Mouse (Mus musculus): ENCODE results near the gene Dscam.
"Not testable (repeated sequence)": the region's sequence is repeated elsewhere in the genome, so short reads cannot be mapped to it uniquely, and the experiment has no call there.

Gene Dscam

GRCm38 (mm10) chr16:96934795-96935194 is 235.8 kb downstream of the Dscam start:
- no peak for DNase-seq (ENCODE audit: low read depth)

GRCm38 (mm10) chr16:96932211-96932610 is 238.3 kb downstream of the Dscam start:
- DNase-seq (ENCODE audit: low read depth), result no peak

- DNase-seq (ENCODE audit: low read depth), result no peak
Observed at GRCm38 (mm10) chr16:96931771-96932170, 238.8 kb downstream of the Dscam start.

- no peak for DNase-seq (ENCODE audit: low read depth)
Observed at GRCm38 (mm10) chr16:96928011-96928410, 242.5 kb downstream of the Dscam start.

GRCm38 (mm10) chr16:96927408-96927807 is 243.1 kb downstream of the Dscam start:
- DNase-seq (ENCODE audit: low read depth), result no peak

GRCm38 (mm10) chr16:96926977-96927376 is 243.6 kb downstream of the Dscam start:
- DNase-seq (ENCODE audit: low read depth), result no peak

- DNase-seq (ENCODE audit: low read depth), result no peak
Observed at GRCm38 (mm10) chr16:96923941-96924340, 246.6 kb downstream of the Dscam start.

GRCm38 (mm10) chr16:96914495-96914894 is 256.1 kb downstream of the Dscam start:
- no peak for DNase-seq (ENCODE audit: low read depth)

GRCm38 (mm10) chr16:96912836-96913235 is 257.7 kb downstream of the Dscam start:
- DNase-seq (ENCODE audit: low read depth), result no peak

GRCm38 (mm10) chr16:96912103-96912502 is 258.4 kb downstream of the Dscam start:
- no peak for DNase-seq (ENCODE audit: low read depth)

GRCm38 (mm10) chr16:96910405-96911164 is 260.0 kb downstream of the Dscam start:
- no peak for DNase-seq (ENCODE audit: low read depth)

- DNase-seq (ENCODE audit: low read depth), result no peak
Observed at GRCm38 (mm10) chr16:96907818-96908217, 262.7 kb downstream of the Dscam start.

GRCm38 (mm10) chr16:96907081-96907480 is 263.5 kb downstream of the Dscam start:
- no peak for DNase-seq (ENCODE audit: low read depth)

- no peak for DNase-seq (ENCODE audit: low read depth)
Observed at GRCm38 (mm10) chr16:96906630-96907029, 263.9 kb downstream of the Dscam start.

- no peak for DNase-seq (ENCODE audit: low read depth)
Observed at GRCm38 (mm10) chr16:96904761-96905160, 265.8 kb downstream of the Dscam start.

GRCm38 (mm10) chr16:96904359-96904758 is 266.2 kb downstream of the Dscam start:
- DNase-seq (ENCODE audit: low read depth), result no peak

- DNase-seq (ENCODE audit: low read depth), result no peak
Observed at GRCm38 (mm10) chr16:96902596-96902995, 268.0 kb downstream of the Dscam start.

GRCm38 (mm10) chr16:96901234-96902014 is 269.1 kb downstream of the Dscam start:
- no peak for DNase-seq (ENCODE audit: low read depth)

- no peak for DNase-seq (ENCODE audit: low read depth)
Observed at GRCm38 (mm10) chr16:96899329-96899728, 271.2 kb downstream of the Dscam start.

- peak; percentile 60 for DNase-seq (ENCODE audit: low read depth)
Observed at GRCm38 (mm10) chr16:96896510-96897133, 273.9 kb downstream of the Dscam start.

GRCm38 (mm10) chr16:96888036-96888435 is 282.5 kb downstream of the Dscam start:
- DNase-seq (ENCODE audit: low read depth), result no peak

- DNase-seq (ENCODE audit: low read depth), result no peak
Observed at GRCm38 (mm10) chr16:96885817-96886216, 284.7 kb downstream of the Dscam start.

GRCm38 (mm10) chr16:96884590-96884989 is 286.0 kb downstream of the Dscam start:
- not testable (repeated sequence) for DNase-seq (ENCODE audit: low read depth)

Measured in induced T-regulatory cell, adult 2 months (primary cell).